Mouse (Mus musculus) ES-E14 (cell line): ENCODE results near the gene Hspb8.

Source experiments
- CHD2 ChIP-seq: IDR thresholded peaks from 2 replicates; pipeline ENCODE4 v1.6.1; 2014; ENCODE audit warnings: mild to moderate bottlenecking, low read depth, low read length, inconsistent platforms
- MAFK ChIP-seq: IDR thresholded peaks from 2 replicates; pipeline ENCODE4 v1.6.1; 2014; ENCODE audit warnings: mild to moderate bottlenecking, low read depth, low read length, inconsistent platforms; ENCODE audit not compliant: insufficient read depth
- ZNF384 ChIP-seq: IDR thresholded peaks from 2 replicates; pipeline ENCODE4 v1.6.1; 2012; ENCODE audit warnings: low read depth, low read length, inconsistent platforms

- TF ChIP-seq MAFK: no peak
- TF ChIP-seq CHD2: no peak
- no peak for TF ChIP-seq ZNF384
These were observed 35.1 kb upstream of the Hspb8 start for GRCm38 (mm10) chr5:116457791-116458190.
